Mouse (Mus musculus) forebrain, embryonic 11.5 days (tissue): ENCODE measurements around the gene Fgd5. TPM values are rescaled to one million over a fixed set of nuclear protein-coding genes. Genes with fewer than 3 reads are reported as not detected.
"Not testable (repeated sequence)": the region's sequence is repeated elsewhere in the genome, so short reads cannot be mapped to it uniquely, and the experiment has no call there.

Source experiments
- ATAC-seq: fragments of 200-750 bp; cut with Nextera tagmentation; replicated peaks from 2 replicates; pipeline ENCODE4 v1.8.0; 2017; ENCODE audit warnings: moderate TSS enrichment; ENCODE audit not compliant: low FRiP score
- DNase-seq: peaks from one replicate; pipeline ENCODE4 v3.0.0-alpha.2; 2017; ENCODE audit warnings: low spot score
- H3K27ac ChIP-seq: fragments of 300-500 bp; sonication (generic); 2 replicates; pipeline ENCODE4 v1.5.1; 2014; ENCODE audit warnings: low read depth, low read length
- H3K27me3 ChIP-seq: fragments of 300-500 bp; sonication (generic); 2 replicates; pipeline ENCODE4 v1.6.1; 2014; ENCODE audit warnings: mild to moderate bottlenecking, low read length, mixed read lengths; ENCODE audit not compliant: control insufficient read depth, insufficient read depth
- H3K36me3 ChIP-seq: fragments of 300-500 bp; sonication (generic); 2 replicates; pipeline ENCODE4 v1.6.1; 2014; ENCODE audit warnings: mild to moderate bottlenecking, low read length, moderate library complexity, mixed read lengths; ENCODE audit not compliant: control insufficient read depth, insufficient read depth
- H3K4me1 ChIP-seq: fragments of 300-500 bp; sonication (generic); replicated peaks from 2 replicates; pipeline ENCODE4 v1.6.1; 2014; ENCODE audit warnings: low read length, mixed read lengths; ENCODE audit not compliant: control insufficient read depth, insufficient read depth
- H3K4me2 ChIP-seq: fragments of 300-500 bp; sonication (generic); 2 replicates; pipeline ENCODE4 v1.6.1; 2014; ENCODE audit warnings: low read depth, mild to moderate bottlenecking, low read length, moderate library complexity, mixed read lengths; ENCODE audit not compliant: severe bottlenecking
- H3K4me3 ChIP-seq: fragments of 300-500 bp; sonication (generic); 2 replicates; pipeline ENCODE4 v1.5.1; 2014; ENCODE audit warnings: low read depth, low read length
- H3K9ac ChIP-seq: fragments of 300-500 bp; sonication (generic); 2 replicates; pipeline ENCODE4 v1.6.1; 2014; ENCODE audit warnings: low read length
- H3K9me3 ChIP-seq: fragments of 300-500 bp; sonication (generic); 2 replicates; pipeline ENCODE4 v1.6.1; 2016; ENCODE audit warnings: low read length, mixed read lengths; ENCODE audit not compliant: control insufficient read depth
- WGBS: fragments of 180-500 bp; shearing (Covaris S2); extraction: QIAGEN DNeasy Blood & Tissue Kit; methylation state at CpG from one replicate; pipeline ENCODE4 v1.1.7; 2014; 5-methylcytosine and 5-hydroxymethylcytosine counted together
- polyA plus RNA-seq: library from polyadenylated mRNA; unstranded; fragments of >200 nt; fragmentation: Nextera tagmentation; extraction: Ambion mirVana; gene quantifications from 2 replicates; pipeline ENCODE4 v1.2.1, GENCODE M21; 2014

Fgd5 gene
- polyA plus RNA-seq: 6.3 and 6.6 TPM in 2 replicates

- peak; percentile 77 for DNase-seq
- Histone ChIP-seq H3K27ac (no peak within 1 kb of the TSS), H3K27me3 (peaks cover 9% of the 10 kb centered on the region; the same call in 1 of the 2 replicates), H3K9ac (peak within 1 kb of the TSS; percentile 56), H3K9me3 (no peaks in the 10 kb centered on the region), H3K4me1 (no peaks in the 10 kb centered on the region), H3K4me3 (peak within 1 kb of the TSS; percentile 57), H3K36me3 (no peaks in the 10 kb centered on the region), H3K4me2 (peak within 1 kb of the TSS; percentile 89)
- 2% methylated on average over 49 of the region's 62 CpGs for WGBS
- ATAC-seq: peak; percentile 69
Observed at GRCm38 (mm10) chr6:91978371-91979300, at the start of gene Fgd5. Gene Fgd5, plus strand, starts transcription at chr6:91978878.

- no peak for DNase-seq
- H3K4me3 ChIP-seq: no peak overlapping the region
- no peak overlapping the region for H3K27ac ChIP-seq
- no peaks in the 10 kb centered on the region for H3K9me3 ChIP-seq
- ATAC-seq: no peak
- WGBS: 88% methylated on average over 5 of the region's 5 CpGs
- H3K4me2 ChIP-seq: no peak overlapping the region
- H3K9ac ChIP-seq: no peak overlapping the region
- H3K36me3 ChIP-seq: no peaks in the 10 kb centered on the region
- no peaks in the 10 kb centered on the region for H3K4me1 ChIP-seq
- H3K27me3 ChIP-seq: no peaks in the 10 kb centered on the region
Observed at GRCm38 (mm10) chr6:91931231-91931630, 47.4 kb upstream of the Fgd5 start.

GRCm38 (mm10) chr6:91938491-91938890 is 40.2 kb upstream of the Fgd5 start:
- no peak overlapping the region for H3K27ac ChIP-seq
- H3K4me1 ChIP-seq: 0 out of 2 replicates have a peak, but pooled peaks cover 1% of the 10 kb centered on the region
- H3K27me3 ChIP-seq: no peaks in the 10 kb centered on the region
- H3K9me3 ChIP-seq: no peaks in the 10 kb centered on the region
- no peak for DNase-seq
- H3K4me3 ChIP-seq: no peak overlapping the region
- no peak overlapping the region for H3K4me2 ChIP-seq
- H3K36me3 ChIP-seq: no peaks in the 10 kb centered on the region
- H3K9ac ChIP-seq: no peak overlapping the region
- no peak for ATAC-seq
- WGBS: 54% methylated on average over 4 of the region's 4 CpGs

- whole genome bisulfite sequencing: 84% methylated on average over 2 of the region's 2 CpGs
- no peak overlapping the region for H3K4me3 ChIP-seq
- no peaks in the 10 kb centered on the region for H3K4me1 ChIP-seq
- H3K9me3 ChIP-seq: no peaks in the 10 kb centered on the region
- H3K9ac ChIP-seq: no peak overlapping the region
- no peak for DNase-seq
- H3K27ac ChIP-seq: no peak overlapping the region
- no peaks in the 10 kb centered on the region for H3K36me3 ChIP-seq
- H3K4me2 ChIP-seq: no peak overlapping the region
- ATAC-seq: no peak
- H3K27me3 ChIP-seq: no peaks in the 10 kb centered on the region
Observed at GRCm38 (mm10) chr6:91948426-91948825, 30.3 kb upstream of the Fgd5 start.

- H3K4me1 ChIP-seq, H3K4me2 ChIP-seq, H3K27me3 ChIP-seq, H3K4me3 ChIP-seq, H3K27ac ChIP-seq, H3K9ac ChIP-seq, H3K36me3 ChIP-seq, ATAC-seq, H3K9me3 ChIP-seq, DNase-seq: not testable (repeated sequence)
- 18% methylated on average over 1 of the region's 8 CpGs for WGBS
Observed at GRCm38 (mm10) chr6:91958015-91958414, 20.7 kb upstream of the Fgd5 start.

- H3K27me3 ChIP-seq: no peaks in the 10 kb centered on the region
- no peak overlapping the region for H3K9ac ChIP-seq
- no peaks in the 10 kb centered on the region for H3K36me3 ChIP-seq
- no peaks in the 10 kb centered on the region for H3K4me1 ChIP-seq
- H3K9me3 ChIP-seq: no peaks in the 10 kb centered on the region
- no peak for ATAC-seq
- H3K27ac ChIP-seq: no peak overlapping the region
- no peak overlapping the region for H3K4me3 ChIP-seq
- DNase-seq: no peak
- no peak overlapping the region for H3K4me2 ChIP-seq
- 64% methylated on average over 8 of the region's 8 CpGs for WGBS
Observed at GRCm38 (mm10) chr6:91960028-91960811, 18.5 kb upstream of the Fgd5 start.

- H3K36me3 ChIP-seq: no peaks in the 10 kb centered on the region
- DNase-seq: no peak
- 46% methylated on average over 4 of the region's 4 CpGs for WGBS
Observed at GRCm38 (mm10) chr6:91963429-91963828, 15.2 kb upstream of the Fgd5 start.

GRCm38 (mm10) chr6:91965060-91965459 is 13.6 kb upstream of the Fgd5 start:
- Histone ChIP-seq H3K9ac (no peak overlapping the region), H3K4me1 (no peaks in the 10 kb centered on the region), H3K36me3 (no peaks in the 10 kb centered on the region), H3K4me2 (no peak overlapping the region), H3K27ac (no peak overlapping the region), H3K9me3 (no peaks in the 10 kb centered on the region), H3K27me3 (no peaks in the 10 kb centered on the region), H3K4me3 (no peak overlapping the region)
- ATAC-seq (no peak), DNase-seq (no peak)
- WGBS: 94% methylated on average over 8 of the region's 8 CpGs

More at GRCm38 (mm10) chr6:91963429-91963828, 15.2 kb upstream of the Fgd5 start:
- Histone ChIP-seq H3K27ac (no peak overlapping the region), H3K4me1 (no peaks in the 10 kb centered on the region), H3K9ac (no peak overlapping the region), H3K27me3 (no peaks in the 10 kb centered on the region), H3K4me3 (no peak overlapping the region), H3K9me3 (no peaks in the 10 kb centered on the region), H3K4me2 (no peak overlapping the region)
- ATAC-seq: no peak
